Mouse (Mus musculus): ENCODE measurements around the gene Safb.

The Safb gene

DNA sequence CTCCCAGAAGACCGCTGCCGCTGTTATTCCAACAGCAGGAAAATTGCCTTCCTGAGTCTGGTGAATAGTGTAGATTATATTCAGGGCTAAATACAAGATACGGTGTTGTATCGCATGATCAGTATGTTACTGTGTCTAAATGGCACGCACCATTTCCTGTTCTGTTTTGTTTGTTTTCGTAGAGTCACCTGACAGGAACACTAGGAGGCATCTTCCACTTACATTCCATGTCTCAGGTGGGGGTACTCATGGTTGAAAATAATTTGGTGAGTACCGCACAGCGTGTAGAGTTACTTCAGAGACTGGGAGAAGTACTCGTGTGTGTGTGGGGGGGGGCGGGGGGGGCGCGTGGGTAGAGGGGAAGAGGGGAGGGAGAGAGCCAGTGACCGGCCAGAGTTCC lies 62.9 kb downstream of the Safb start:
- no peak for DNase-seq (ENCODE audit: low read depth, low spot score)

GRCm38 (mm10) chr17:56651801-56652200 lies 67.2 kb downstream of the Safb start:
- no peak for DNase-seq (ENCODE audit: low read depth, low spot score)

DNA sequence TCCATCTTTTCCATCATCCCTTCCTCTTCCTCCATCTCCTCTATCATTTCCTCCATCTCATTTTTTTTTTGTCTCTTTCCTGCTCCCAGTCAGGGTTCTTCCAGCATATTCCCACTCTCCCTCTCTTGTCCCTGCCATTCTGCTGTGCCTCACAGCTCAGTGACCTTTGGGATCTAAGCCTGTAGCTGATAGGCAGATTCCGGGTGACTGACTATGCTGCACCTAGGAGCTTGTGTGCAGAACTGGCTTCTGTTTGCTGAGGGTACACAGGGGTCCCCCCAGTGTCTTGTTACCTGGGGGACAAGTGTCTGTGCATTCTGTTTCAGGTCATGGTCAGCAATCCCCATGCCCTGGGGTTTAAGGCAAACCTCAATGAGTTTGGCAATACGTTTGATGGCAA lies 70.1 kb downstream of the Safb start:
- no peak for DNase-seq (ENCODE audit: low read depth, low spot score)

GRCm38 (mm10) chr17:56655311-56655710 lies 70.7 kb downstream of the Safb start:
- no peak for DNase-seq (ENCODE audit: low read depth, low spot score)
